Mouse (Mus musculus) E14TG2a.4 (cell line): ENCODE measurements around the gene Srsf1.

Experiments used
- H3K27me3 ChIP-seq: 2 replicates; pipeline ENCODE4 v1.6.1; 2014; ENCODE audit warnings: low read length, control low read depth; ENCODE audit not compliant: insufficient read depth
- H3K36me3 ChIP-seq: 2 replicates; pipeline ENCODE4 v1.6.1; 2014; ENCODE audit warnings: low read length, control low read depth; ENCODE audit not compliant: insufficient read depth
- H3K4me1 ChIP-seq: replicated peaks from 2 replicates; pipeline ENCODE4 v1.6.1; 2014; ENCODE audit warnings: low read depth, low read length, control low read depth
- H3K4me3 ChIP-seq: replicated peaks from 2 replicates; pipeline ENCODE4 v1.5.1; 2014; ENCODE audit warnings: mild to moderate bottlenecking, low read length
- H3K9me3 ChIP-seq: 2 replicates; pipeline ENCODE4 v1.6.1; 2014; ENCODE audit warnings: low read length, control low read depth
- CTCF ChIP-seq: conservative IDR thresholded peaks from 2 replicates; pipeline ENCODE4 v1.5.1; 2014; ENCODE audit warnings: low read length
- NANOG ChIP-seq: IDR thresholded peaks from 2 replicates; pipeline ENCODE4 v1.6.1; 2014; ENCODE audit warnings: borderline replicate concordance, low read length, mixed read lengths
- POU5F1 ChIP-seq: IDR thresholded peaks from 2 replicates; pipeline ENCODE4 v1.6.1; 2014; ENCODE audit warnings: low read length, borderline replicate concordance

Srsf1 gene

GRCm38 (mm10) chr11:88046323-88046937, 743 bp upstream of the Srsf1 start:
- H3K4me1 ChIP-seq = peaks cover 39% of the 10 kb centered on the region
- H3K4me3 ChIP-seq = peak overlapping the region; percentile 96
- H3K27me3 ChIP-seq = no peaks in the 10 kb centered on the region
- peaks cover 29% of the 10 kb centered on the region for H3K36me3 ChIP-seq
- TF ChIP-seq POU5F1 = no peak
- no peaks in the 10 kb centered on the region for H3K9me3 ChIP-seq

GRCm38 (mm10) chr11:88047871-88048531, 828 bp downstream of the Srsf1 start:
- Histone ChIP-seq H3K4me3 (peak overlapping the region; percentile 96), H3K9me3 (no peaks in the 10 kb centered on the region), H3K27me3 (no peaks in the 10 kb centered on the region), H3K4me1 (peaks cover 38% of the 10 kb centered on the region), H3K36me3 (peaks cover 45% of the 10 kb centered on the region)
- TF ChIP-seq CTCF = no peak
- TF ChIP-seq POU5F1 = no peak
- no peak for TF ChIP-seq NANOG

- TF ChIP-seq POU5F1 (no peak), NANOG (no peak), CTCF (no peak)
- Histone ChIP-seq H3K27me3 (no peaks in the 10 kb centered on the region), H3K4me1 (peaks cover 45% of the 10 kb centered on the region), H3K4me3 (peak overlapping the region; percentile 96), H3K36me3 (peaks cover 56% of the 10 kb centered on the region), H3K9me3 (no peaks in the 10 kb centered on the region)
Observed at GRCm38 (mm10) chr11:88048961-88049670, 1.9 kb downstream of the Srsf1 start.

- peaks cover 60% of the 10 kb centered on the region for H3K36me3 ChIP-seq
- H3K27me3 ChIP-seq = no peaks in the 10 kb centered on the region
- no peak for TF ChIP-seq NANOG
- H3K4me3 ChIP-seq = peak overlapping the region; percentile 96
- peaks cover 45% of the 10 kb centered on the region for H3K4me1 ChIP-seq
- no peaks in the 10 kb centered on the region for H3K9me3 ChIP-seq
Observed at GRCm38 (mm10) chr11:88049732-88050131, 2.6 kb downstream of the Srsf1 start.

- Histone ChIP-seq H3K36me3 (peaks cover 72% of the 10 kb centered on the region), H3K27me3 (no peaks in the 10 kb centered on the region), H3K4me1 (peaks cover 38% of the 10 kb centered on the region), H3K9me3 (no peaks in the 10 kb centered on the region), H3K4me3 (no peak overlapping the region)
- TF ChIP-seq POU5F1 (no peak), CTCF (no peak), NANOG (no peak)
Observed at GRCm38 (mm10) chr11:88052638-88053037, 5.5 kb downstream of the Srsf1 start.

- peaks cover 38% of the 10 kb centered on the region for H3K4me1 ChIP-seq
- H3K4me3 ChIP-seq = no peak overlapping the region
- H3K9me3 ChIP-seq = no peaks in the 10 kb centered on the region
- H3K27me3 ChIP-seq = no peaks in the 10 kb centered on the region
- H3K36me3 ChIP-seq = peaks cover 69% of the 10 kb centered on the region
- TF ChIP-seq CTCF (no peak), POU5F1 (no peak), NANOG (no peak)
Observed at GRCm38 (mm10) chr11:88053821-88054220, 6.6 kb downstream of the Srsf1 start.

- no peaks in the 10 kb centered on the region for H3K27me3 ChIP-seq
Observed at GRCm38 (mm10) chr11:88054589-88054988, 7.4 kb downstream of the Srsf1 start.

GRCm38 (mm10) chr11:88055777-88056176, 8.6 kb downstream of the Srsf1 start:
- Histone ChIP-seq H3K4me1 (peaks cover 19% of the 10 kb centered on the region), H3K36me3 (peaks cover 49% of the 10 kb centered on the region), H3K9me3 (no peaks in the 10 kb centered on the region), H3K27me3 (no peaks in the 10 kb centered on the region), H3K4me3 (no peak overlapping the region)
- TF ChIP-seq CTCF = no peak
- TF ChIP-seq NANOG = no peak

More at GRCm38 (mm10) chr11:88054589-88054988, 7.4 kb downstream of the Srsf1 start:
- no peak overlapping the region for H3K4me3 ChIP-seq
- H3K4me1 ChIP-seq = peaks cover 31% of the 10 kb centered on the region
- H3K9me3 ChIP-seq = no peaks in the 10 kb centered on the region
- TF ChIP-seq CTCF = peak; percentile 71
- no peak for TF ChIP-seq NANOG
- H3K36me3 ChIP-seq = peaks cover 61% of the 10 kb centered on the region

- TF ChIP-seq CTCF (no peak), POU5F1 (no peak), NANOG (no peak)
- no peaks in the 10 kb centered on the region for H3K9me3 ChIP-seq
- H3K27me3 ChIP-seq = no peaks in the 10 kb centered on the region
- H3K4me3 ChIP-seq = no peak overlapping the region
- peaks cover 29% of the 10 kb centered on the region for H3K36me3 ChIP-seq
- peaks cover 10% of the 10 kb centered on the region for H3K4me1 ChIP-seq
Observed at GRCm38 (mm10) chr11:88057788-88058187, 10.6 kb downstream of the Srsf1 start.
